Mouse (Mus musculus) adrenal gland, postnatal 14 days (tissue): ENCODE results near the gene Fgd2. TPM values are rescaled to one million over a fixed set of nuclear protein-coding genes. Genes with fewer than 3 reads are reported as not detected.

Source experiments
- DNase-seq: peaks from one replicate; pipeline ENCODE4 v3.0.0; 2021; ENCODE audit warnings: mixed read lengths
- total RNA-seq: library from RNA; stranded (reverse); gene quantifications from 2 replicates; pipeline ENCODE4 v1.2.3, GENCODE M21; 2021

Fgd2 gene
- total RNA-seq, 1 experiment from 2014 or later = 2.2 TPM

DNA sequence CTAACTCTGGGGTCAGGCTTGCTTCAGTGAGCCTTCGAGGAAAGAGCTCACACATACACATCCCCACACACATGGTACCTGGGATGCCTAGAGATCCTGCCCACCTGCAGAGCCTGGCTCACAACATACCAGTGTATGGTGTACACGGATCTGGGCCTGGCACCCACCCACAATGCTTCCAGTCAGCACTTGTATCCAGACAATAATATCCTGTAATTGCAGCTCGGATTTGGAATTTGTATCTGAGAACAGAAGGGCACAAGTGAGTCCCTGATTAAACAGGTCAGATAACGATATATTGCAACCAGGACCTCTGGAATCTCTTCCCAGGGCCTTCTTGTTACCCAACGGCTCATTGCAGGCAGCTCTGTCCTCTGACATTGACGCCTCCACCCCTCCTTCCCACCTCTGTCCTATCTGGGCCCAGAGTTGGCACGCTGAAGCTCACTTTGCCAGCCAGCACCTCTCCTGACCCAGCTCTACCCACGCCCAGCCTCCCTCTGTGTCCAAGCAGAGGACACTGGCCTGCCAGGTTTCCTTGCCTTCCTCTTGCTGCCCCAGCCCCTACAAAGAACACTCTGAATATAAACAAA lies 62.3 kb downstream of the Fgd2 start:
- peak; percentile 73 for DNase-seq

DNA sequence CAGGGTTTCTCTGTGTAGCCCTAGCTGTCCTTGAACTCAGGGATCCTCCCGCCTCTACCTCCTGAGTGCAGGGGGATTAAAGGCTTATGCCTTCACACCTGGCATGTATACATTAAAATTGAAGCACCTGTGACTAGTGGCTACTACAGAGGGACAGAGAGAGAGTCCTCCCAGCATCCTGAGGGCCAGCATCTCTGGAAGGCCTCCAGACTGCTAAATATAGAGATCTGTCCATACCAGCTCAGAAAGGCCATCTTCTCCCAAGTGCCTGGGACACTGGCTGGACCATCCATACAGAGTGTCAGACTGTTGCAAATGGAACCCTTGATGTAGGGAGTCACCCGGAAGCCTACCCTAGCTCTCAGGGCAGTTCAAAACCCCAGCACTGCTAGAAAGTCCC lies 63.3 kb downstream of the Fgd2 start:
- no peak for DNase-seq

DNA sequence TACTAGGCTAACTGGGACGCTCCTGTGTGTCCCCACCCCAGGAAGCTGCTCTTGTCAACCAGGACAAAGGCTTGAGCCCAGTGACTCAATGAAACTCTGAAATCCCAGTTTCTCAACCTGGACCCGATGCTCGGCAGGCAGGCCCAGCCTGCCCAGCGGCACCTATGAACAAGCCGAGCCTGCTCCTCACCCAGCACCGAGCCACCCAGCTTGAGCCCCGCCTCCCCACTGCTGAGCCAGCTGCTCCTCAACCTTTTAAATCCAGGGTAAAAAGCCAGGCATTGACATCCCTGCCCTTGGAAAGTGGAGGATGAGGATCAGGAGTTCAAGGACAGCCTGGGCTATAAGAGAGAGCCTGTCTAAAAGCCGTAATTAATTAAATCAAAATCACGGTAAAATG lies 64.6 kb downstream of the Fgd2 start:
- DNase-seq = peak; percentile 41

DNA sequence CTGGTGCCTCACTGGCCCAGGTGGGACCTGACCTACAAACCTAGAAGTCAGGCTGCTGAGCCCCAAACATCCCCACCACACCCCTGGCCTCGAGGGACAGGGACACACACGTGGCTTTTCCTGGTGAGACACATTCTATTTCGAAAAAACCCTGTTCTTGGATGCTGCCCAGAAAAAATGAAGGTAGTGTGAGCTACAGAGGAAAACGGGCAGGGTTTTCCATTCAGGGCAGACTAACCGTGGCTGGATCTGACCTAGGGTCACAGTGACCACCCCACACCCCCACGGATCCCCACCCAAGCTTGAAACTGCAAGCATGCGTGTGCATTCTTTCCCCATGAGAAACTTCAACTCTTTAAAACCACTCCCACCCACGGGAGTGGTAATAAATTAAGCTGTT lies 67.5 kb downstream of the Fgd2 start:
- peak; percentile 61 for DNase-seq

DNA sequence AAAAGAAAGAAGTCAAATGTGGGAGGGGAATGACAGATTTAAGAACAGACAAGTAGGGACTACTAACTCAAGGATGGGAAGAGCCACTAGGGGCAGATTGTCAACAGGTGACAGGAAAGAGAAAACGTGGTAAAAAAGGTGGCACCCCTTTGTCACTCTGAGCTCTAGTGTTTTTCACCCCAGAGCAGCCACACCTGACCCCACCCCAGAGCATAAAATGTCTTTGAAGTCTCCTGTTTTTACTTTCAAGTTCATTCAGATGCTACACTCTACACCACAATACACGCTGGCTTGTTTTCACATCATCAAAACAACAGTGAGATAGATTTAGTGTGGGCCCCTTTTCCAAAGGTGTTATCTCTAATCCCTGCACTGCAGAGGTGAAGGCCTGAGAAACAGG lies 68.1 kb downstream of the Fgd2 start:
- no peak for DNase-seq

Other genes starting within 250 kb of the Fgd2 start
- 0.33 and 0.38 TPM in 2 replicates for gene Rab44, start 246.8 kb upstream of the Fgd2 start, total RNA-seq
- 0.52 and 0.83 TPM in 2 replicates for gene Cpne5, start 122.7 kb upstream of the Fgd2 start, total RNA-seq
- gene Ppil1, start 96.7 kb upstream of the Fgd2 start, total RNA-seq = 26.0 and 26.4 TPM in 2 replicates
- 135 and 139 TPM in 2 replicates for gene BC004004, start 92.1 kb upstream of the Fgd2 start, total RNA-seq
- gene Pi16, start 43.2 kb upstream of the Fgd2 start, total RNA-seq = 20.9 and 25.7 TPM in 2 replicates
- 300 and 316 TPM in 2 replicates for gene Mtch1, start 13.0 kb upstream of the Fgd2 start, total RNA-seq
- 104 and 129 TPM in 2 replicates for gene Pim1, start 129.8 kb downstream of the Fgd2 start, total RNA-seq
- gene Gm17657, start 188.7 kb downstream of the Fgd2 start, total RNA-seq = not detected in 2 replicates
- gene Tbc1d22b, start 188.9 kb downstream of the Fgd2 start, total RNA-seq = 23.7 and 24.6 TPM in 2 replicates
- not detected in 2 replicates for gene Tmem217, start 191.5 kb downstream of the Fgd2 start, total RNA-seq